Mouse (Mus musculus): ENCODE data around the gene Dusp12. TPM values are rescaled to one million over a fixed set of nuclear protein-coding genes. Genes with fewer than 3 reads are reported as not detected.

Gene Dusp12
- polyA plus RNA-seq, 1 experiment = 13.8 TPM

- 5% methylated on average over 21 of the region's 21 CpGs for WGBS
- H3K4me1 ChIP-seq (ENCODE audit: control insufficient read depth, insufficient read depth, low read length) = peaks cover 3% of the 10 kb centered on the region; the same call in 1 of the 2 replicates
- H3K4me3 ChIP-seq (ENCODE audit: insufficient read depth, low read depth, low read length) = peak overlapping the region; percentile 32; the same call in 1 of the 2 replicates
- H3K27ac ChIP-seq (ENCODE audit: insufficient read depth, low read depth, low read length) = no peak overlapping the region
- no peaks in the 10 kb centered on the region for H3K36me3 ChIP-seq (ENCODE audit: control insufficient read depth, insufficient read depth, low read length)
- peaks cover 2% of the 10 kb centered on the region for H3K27me3 ChIP-seq (replicated peaks; ENCODE audit: control insufficient read depth, insufficient read depth, low read length)
- no peak for DNase-seq
- no peak for TF ChIP-seq CTCF (conservative IDR thresholded peaks at IDR 0.05; ENCODE audit: insufficient read depth, insufficient read length, low read depth, low read length)
These were observed 23.0 kb upstream of the Dusp12 start for GRCm38 (mm10) chr1:170908341-170908740.

- TF ChIP-seq CTCF (conservative IDR thresholded peaks at IDR 0.05; ENCODE audit: insufficient read depth, insufficient read length, low read depth, low read length) = no peak
- TF ChIP-seq POLR2A (IDR thresholded peaks at IDR 0.05; ENCODE audit: low read depth, low read length) = no peak
- Histone ChIP-seq H3K27ac (ENCODE audit: insufficient read depth, low read depth, low read length) (no peak overlapping the region), H3K4me1 (ENCODE audit: control insufficient read depth, insufficient read depth, low read length) (peaks cover 3% of the 10 kb centered on the region; the same call in 1 of the 2 replicates), H3K4me3 (ENCODE audit: insufficient read depth, low read depth, low read length) (peak overlapping the region; percentile 32; the same call in 1 of the 2 replicates), H3K36me3 (ENCODE audit: control insufficient read depth, insufficient read depth, low read length) (no peaks in the 10 kb centered on the region), H3K27me3 (replicated peaks; ENCODE audit: control insufficient read depth, insufficient read depth, low read length) (peaks cover 2% of the 10 kb centered on the region)
- 2% methylated on average over 71 of the region's 71 CpGs for WGBS
- peak; percentile 30 for DNase-seq
These were observed 22.3 kb upstream of the Dusp12 start for GRCm38 (mm10) chr1:170907456-170908191.

GRCm38 (mm10) chr1:170907111-170907455 is 21.7 kb upstream of the Dusp12 start:
- no peak for DNase-seq
- no peak overlapping the region for H3K4me3 ChIP-seq (ENCODE audit: insufficient read depth, low read depth, low read length)
- 28% methylated on average over 11 of the region's 11 CpGs for WGBS
- no peak for TF ChIP-seq CTCF (conservative IDR thresholded peaks at IDR 0.05; ENCODE audit: insufficient read depth, insufficient read length, low read depth, low read length)
- H3K4me1 ChIP-seq (ENCODE audit: control insufficient read depth, insufficient read depth, low read length) = peaks cover 3% of the 10 kb centered on the region; the same call in 1 of the 2 replicates
- no peak overlapping the region for H3K27ac ChIP-seq (ENCODE audit: insufficient read depth, low read depth, low read length)
- peaks cover 2% of the 10 kb centered on the region for H3K27me3 ChIP-seq (replicated peaks; ENCODE audit: control insufficient read depth, insufficient read depth, low read length)
- no peaks in the 10 kb centered on the region for H3K36me3 ChIP-seq (ENCODE audit: control insufficient read depth, insufficient read depth, low read length)

- no peak for DNase-seq
- Histone ChIP-seq H3K4me3 (ENCODE audit: insufficient read depth, low read depth, low read length) (no peak overlapping the region), H3K27ac (ENCODE audit: insufficient read depth, low read depth, low read length) (no peak overlapping the region), H3K36me3 (ENCODE audit: control insufficient read depth, insufficient read depth, low read length) (no peaks in the 10 kb centered on the region), H3K4me1 (ENCODE audit: control insufficient read depth, insufficient read depth, low read length) (peaks cover 3% of the 10 kb centered on the region; the same call in 1 of the 2 replicates), H3K27me3 (replicated peaks; ENCODE audit: control insufficient read depth, insufficient read depth, low read length) (peaks cover 2% of the 10 kb centered on the region)
- TF ChIP-seq CTCF (conservative IDR thresholded peaks at IDR 0.05; ENCODE audit: insufficient read depth, insufficient read length, low read depth, low read length) (no peak), POLR2A (IDR thresholded peaks at IDR 0.05; ENCODE audit: low read depth, low read length) (no peak)
- 62% methylated on average over 5 of the region's 5 CpGs for WGBS
These were observed 18.1 kb upstream of the Dusp12 start for GRCm38 (mm10) chr1:170903485-170903884.

- no peak overlapping the region for H3K4me3 ChIP-seq (ENCODE audit: insufficient read depth, low read depth, low read length)
- peak; percentile 86 for DNase-seq
- no peak overlapping the region for H3K27ac ChIP-seq (ENCODE audit: insufficient read depth, low read depth, low read length)
- no peaks in the 10 kb centered on the region for H3K36me3 ChIP-seq (ENCODE audit: control insufficient read depth, insufficient read depth, low read length)
- H3K4me1 ChIP-seq (ENCODE audit: control insufficient read depth, insufficient read depth, low read length) = no peaks in the 10 kb centered on the region
- H3K27me3 ChIP-seq (replicated peaks; ENCODE audit: control insufficient read depth, insufficient read depth, low read length) = no peaks in the 10 kb centered on the region
- TF ChIP-seq CTCF (conservative IDR thresholded peaks at IDR 0.05; ENCODE audit: insufficient read depth, insufficient read length, low read depth, low read length) = peak; percentile 81
- TF ChIP-seq POLR2A (IDR thresholded peaks at IDR 0.05; ENCODE audit: low read depth, low read length) = no peak
- 34% methylated on average over 10 of the region's 10 CpGs for WGBS
These were observed 16.3 kb upstream of the Dusp12 start for GRCm38 (mm10) chr1:170901536-170902238.

- Histone ChIP-seq H3K4me1 (ENCODE audit: control insufficient read depth, insufficient read depth, low read length) (no peaks in the 10 kb centered on the region), H3K4me3 (ENCODE audit: insufficient read depth, low read depth, low read length) (no peak overlapping the region), H3K27ac (ENCODE audit: insufficient read depth, low read depth, low read length) (no peak overlapping the region), H3K36me3 (ENCODE audit: control insufficient read depth, insufficient read depth, low read length) (no peaks in the 10 kb centered on the region), H3K27me3 (replicated peaks; ENCODE audit: control insufficient read depth, insufficient read depth, low read length) (no peaks in the 10 kb centered on the region)
- WGBS = 28% methylated on average over 10 of the region's 10 CpGs
- TF ChIP-seq POLR2A (IDR thresholded peaks at IDR 0.05; ENCODE audit: low read depth, low read length) (no peak), CTCF (conservative IDR thresholded peaks at IDR 0.05; ENCODE audit: insufficient read depth, insufficient read length, low read depth, low read length) (no peak)
- peak; percentile 65 for DNase-seq
These were observed 15.6 kb upstream of the Dusp12 start for GRCm38 (mm10) chr1:170900799-170901467.

Data from kidney, adult 2 months (tissue).